Mouse (Mus musculus) liver, embryonic 18 days (tissue): ENCODE results near the gene Adss. TPM values are rescaled to one million over a fixed set of nuclear protein-coding genes. Genes with fewer than 3 reads are reported as not detected.

Experiments used
- polyA plus RNA-seq: library from polyadenylated mRNA; depleted of rRNA; stranded (reverse); fragments of >200 nt; gene quantifications from 2 replicates; pipeline ENCODE4 v1.2.3, GENCODE M21; 2012; rRNA removed

Adss gene
- polyA plus RNA-seq, result 9.7 TPM in 2 replicates

GRCm38 (mm10) chr1:177796193-177796939, at the start of gene Adss:
Adss (minus strand) TSS chr1:177796511.

GRCm38 (mm10) chr1:177729043-177730024, 67.0 kb downstream of the Adss start, which contains the start of gene 1700016C15Rik:
1700016C15Rik (plus strand) TSS chr1:177729814.

Other genes starting within 250 kb of the Adss start
- gene 1700016C15Rik, start 66.7 kb downstream of the Adss start, polyA plus RNA-seq, result not detected in 2 replicates
- gene Catspere2, start 186.9 kb upstream of the Adss start, polyA plus RNA-seq, result 0.02 TPM in 2 replicates